Mouse (Mus musculus): ENCODE data around the gene Gpn1. TPM values are rescaled to one million over a fixed set of nuclear protein-coding genes. Genes with fewer than 3 reads are reported as not detected.

Gene Gpn1
- polyA plus RNA-seq, 1 experiment, result 19.1 TPM

- no peak overlapping the region for H3ac ChIP-seq (ENCODE audit: control insufficient read depth, insufficient read length)
- no peak overlapping the region for H3K4me3 ChIP-seq
- TF ChIP-seq SRF (IDR thresholded peaks at IDR 0.05; ENCODE audit: control insufficient read depth, insufficient read length, low read depth) (no peak), TCF3 (IDR thresholded peaks at IDR 0.05; ENCODE audit: insufficient read length, low read depth) (no peak), E2F4 (IDR thresholded peaks at IDR 0.05; ENCODE audit: insufficient read depth) (no peak), USF1 (IDR thresholded peaks at IDR 0.05; ENCODE audit: low read depth) (no peak), MAX (IDR thresholded peaks at IDR 0.05; ENCODE audit: low read depth) (no peak), MYOD1 (IDR thresholded peaks at IDR 0.05; ENCODE audit: control insufficient read depth in 1 of 3, insufficient read length in 2 of 3, low read depth in 2 of 3) (no peak), POLR2AphosphoS2 (IDR thresholded peaks at IDR 0.05; ENCODE audit: insufficient read length, low read depth) (no peak), TCF12 (IDR thresholded peaks at IDR 0.05; ENCODE audit: insufficient read depth, poor library complexity, severe bottlenecking) (no peak)
- H3K36me3 ChIP-seq (ENCODE audit: control insufficient read depth, insufficient read depth), result no peaks in the 10 kb centered on the region
- H3K27me3 ChIP-seq (ENCODE audit: control insufficient read depth, insufficient read depth, insufficient read length), result no peaks in the 10 kb centered on the region
- no peaks in the 10 kb centered on the region for H3K79me2 ChIP-seq (ENCODE audit: control insufficient read depth, insufficient read depth)
- no peak overlapping the region for H3K4me2 ChIP-seq (ENCODE audit: low read depth)
These were observed 6.7 kb upstream of the Gpn1 start for GRCm38 (mm10) chr5:31487889-31488288.

DNA sequence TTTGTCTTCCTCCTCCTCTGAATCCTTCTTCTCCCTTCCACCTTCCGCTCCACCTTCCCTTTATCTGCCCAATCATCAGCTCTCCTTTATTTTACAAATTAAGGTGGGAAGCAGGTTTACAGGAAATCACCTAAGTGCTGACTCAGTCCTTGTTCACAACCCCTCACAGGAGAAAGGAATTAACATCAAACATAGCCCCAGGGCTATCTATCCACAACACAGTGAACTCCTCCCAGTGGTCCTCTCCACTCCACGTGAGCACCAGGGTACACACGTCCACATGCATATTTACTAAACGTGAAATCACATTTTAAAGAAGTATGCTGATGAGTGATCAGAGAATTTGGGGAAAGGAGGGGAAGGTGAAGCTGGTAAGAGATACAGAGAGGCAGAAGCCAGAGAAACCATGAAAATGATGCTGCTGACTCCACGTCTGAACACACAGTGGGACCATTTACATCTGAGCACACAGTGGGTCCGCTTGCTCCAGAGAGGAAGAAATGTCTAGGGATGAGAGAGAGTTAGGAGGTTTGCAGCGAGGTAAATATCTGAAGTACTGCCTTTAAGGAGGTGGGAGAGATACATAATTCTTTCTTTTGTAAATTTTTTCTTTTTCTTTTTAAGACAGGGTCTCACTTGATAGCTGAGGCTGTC lies 5.3 kb upstream of the Gpn1 start:
- Histone ChIP-seq H3K27me3 (ENCODE audit: control insufficient read depth, insufficient read depth, insufficient read length) (no peaks in the 10 kb centered on the region), H3ac (ENCODE audit: control insufficient read depth, insufficient read length) (no peak overlapping the region), H3K36me3 (ENCODE audit: control insufficient read depth, insufficient read depth) (no peaks in the 10 kb centered on the region), H3K4me3 (no peak overlapping the region), H3K79me2 (ENCODE audit: control insufficient read depth, insufficient read depth) (no peaks in the 10 kb centered on the region), H3K4me2 (ENCODE audit: low read depth) (no peak overlapping the region)
- no peak for TF ChIP-seq TCF12 (IDR thresholded peaks at IDR 0.05; ENCODE audit: insufficient read depth, poor library complexity, severe bottlenecking)
- TF ChIP-seq POLR2A (IDR thresholded peaks at IDR 0.05; ENCODE audit: insufficient read length, low read depth), result no peak

- Histone ChIP-seq H3K4me3 (no peak overlapping the region), H3K27me3 (ENCODE audit: control insufficient read depth, insufficient read depth, insufficient read length) (no peaks in the 10 kb centered on the region), H3K79me2 (ENCODE audit: control insufficient read depth, insufficient read depth) (peaks cover 5% of the 10 kb centered on the region), H3ac (ENCODE audit: control insufficient read depth, insufficient read length) (no peak overlapping the region), H3K36me3 (ENCODE audit: control insufficient read depth, insufficient read depth) (peaks cover 5% of the 10 kb centered on the region), H3K4me2 (ENCODE audit: low read depth) (no peak overlapping the region)
- no peak for TF ChIP-seq TCF3 (IDR thresholded peaks at IDR 0.05; ENCODE audit: insufficient read length, low read depth)
- TF ChIP-seq MAX (IDR thresholded peaks at IDR 0.05; ENCODE audit: low read depth), result no peak
- TF ChIP-seq TCF12 (IDR thresholded peaks at IDR 0.05; ENCODE audit: insufficient read depth, poor library complexity, severe bottlenecking), result no peak
- no peak for TF ChIP-seq POLR2AphosphoS2 (IDR thresholded peaks at IDR 0.05; ENCODE audit: insufficient read length, low read depth)
- TF ChIP-seq SRF (IDR thresholded peaks at IDR 0.05; ENCODE audit: control insufficient read depth, insufficient read length, low read depth), result no peak
- no peak for TF ChIP-seq E2F4 (IDR thresholded peaks at IDR 0.05; ENCODE audit: insufficient read depth)
- TF ChIP-seq REST (IDR thresholded peaks at IDR 0.05; ENCODE audit: insufficient read depth, insufficient read length), result no peak
- TF ChIP-seq USF1 (IDR thresholded peaks at IDR 0.05; ENCODE audit: low read depth), result no peak
- no peak for TF ChIP-seq POLR2A (IDR thresholded peaks at IDR 0.05; ENCODE audit: insufficient read length, low read depth)
- TF ChIP-seq CEBPB (IDR thresholded peaks at IDR 0.05; ENCODE audit: insufficient read depth, poor library complexity, severe bottlenecking), result no peak
- TF ChIP-seq MYOD1 (IDR thresholded peaks at IDR 0.05; ENCODE audit: control insufficient read depth in 1 of 3, insufficient read length in 2 of 3, low read depth in 2 of 3), result no peak
- TF ChIP-seq MYOG (IDR thresholded peaks at IDR 0.05; ENCODE audit: control insufficient read depth in 1 of 3, insufficient read depth in 1 of 3, insufficient read length in 2 of 3, low read depth in 2 of 3), result no peak
These were observed 2.5 kb upstream of the Gpn1 start for GRCm38 (mm10) chr5:31492031-31492430.

- H3K79me2 ChIP-seq (ENCODE audit: control insufficient read depth, insufficient read depth), result no peaks in the 10 kb centered on the region
- no peak overlapping the region for H3K4me3 ChIP-seq
- no peaks in the 10 kb centered on the region for H3K27me3 ChIP-seq (ENCODE audit: control insufficient read depth, insufficient read depth, insufficient read length)
- peaks cover 38% of the 10 kb centered on the region for H3K36me3 ChIP-seq (ENCODE audit: control insufficient read depth, insufficient read depth)
- no peak overlapping the region for H3ac ChIP-seq (ENCODE audit: control insufficient read depth, insufficient read length)
- H3K4me2 ChIP-seq (ENCODE audit: low read depth), result no peak overlapping the region
- no peak for TF ChIP-seq USF1 (IDR thresholded peaks at IDR 0.05; ENCODE audit: low read depth)
- no peak for TF ChIP-seq CEBPB (IDR thresholded peaks at IDR 0.05; ENCODE audit: insufficient read depth, poor library complexity, severe bottlenecking)
- no peak for TF ChIP-seq TCF12 (IDR thresholded peaks at IDR 0.05; ENCODE audit: insufficient read depth, poor library complexity, severe bottlenecking)
- no peak for TF ChIP-seq MYOG (IDR thresholded peaks at IDR 0.05; ENCODE audit: control insufficient read depth in 1 of 3, insufficient read depth in 1 of 3, insufficient read length in 2 of 3, low read depth in 2 of 3)
- no peak for TF ChIP-seq MAX (IDR thresholded peaks at IDR 0.05; ENCODE audit: low read depth)
- no peak for TF ChIP-seq POLR2AphosphoS2 (IDR thresholded peaks at IDR 0.05; ENCODE audit: insufficient read length, low read depth)
- no peak for TF ChIP-seq TCF3 (IDR thresholded peaks at IDR 0.05; ENCODE audit: insufficient read length, low read depth)
- TF ChIP-seq REST (IDR thresholded peaks at IDR 0.05; ENCODE audit: insufficient read depth, insufficient read length), result no peak
- no peak for TF ChIP-seq SRF (IDR thresholded peaks at IDR 0.05; ENCODE audit: control insufficient read depth, insufficient read length, low read depth)
- no peak for TF ChIP-seq POLR2A (IDR thresholded peaks at IDR 0.05; ENCODE audit: insufficient read length, low read depth)
- no peak for TF ChIP-seq MYOD1 (IDR thresholded peaks at IDR 0.05; ENCODE audit: control insufficient read depth in 1 of 3, insufficient read length in 2 of 3, low read depth in 2 of 3)
- TF ChIP-seq E2F4 (IDR thresholded peaks at IDR 0.05; ENCODE audit: insufficient read depth), result no peak
These were observed 10.3 kb downstream of the Gpn1 start for GRCm38 (mm10) chr5:31504843-31505242.

- Histone ChIP-seq H3ac (ENCODE audit: control insufficient read depth, insufficient read length) (no peak overlapping the region), H3K79me2 (ENCODE audit: control insufficient read depth, insufficient read depth) (no peaks in the 10 kb centered on the region), H3K27me3 (ENCODE audit: control insufficient read depth, insufficient read depth, insufficient read length) (no peaks in the 10 kb centered on the region), H3K36me3 (ENCODE audit: control insufficient read depth, insufficient read depth) (no peaks in the 10 kb centered on the region), H3K4me3 (no peak overlapping the region), H3K4me2 (ENCODE audit: low read depth) (no peak overlapping the region)
- TF ChIP-seq MAX (IDR thresholded peaks at IDR 0.05; ENCODE audit: low read depth) (no peak), E2F4 (IDR thresholded peaks at IDR 0.05; ENCODE audit: insufficient read depth) (no peak), CEBPB (IDR thresholded peaks at IDR 0.05; ENCODE audit: insufficient read depth, poor library complexity, severe bottlenecking) (no peak), SRF (IDR thresholded peaks at IDR 0.05; ENCODE audit: control insufficient read depth, insufficient read length, low read depth) (no peak), TCF12 (IDR thresholded peaks at IDR 0.05; ENCODE audit: insufficient read depth, poor library complexity, severe bottlenecking) (no peak), MYOG (IDR thresholded peaks at IDR 0.05; ENCODE audit: control insufficient read depth in 1 of 3, insufficient read depth in 1 of 3, insufficient read length in 2 of 3, low read depth in 2 of 3) (no peak), POLR2AphosphoS2 (IDR thresholded peaks at IDR 0.05; ENCODE audit: insufficient read length, low read depth) (no peak), POLR2A (IDR thresholded peaks at IDR 0.05; ENCODE audit: insufficient read length, low read depth) (no peak), REST (IDR thresholded peaks at IDR 0.05; ENCODE audit: insufficient read depth, insufficient read length) (no peak), MYOD1 (IDR thresholded peaks at IDR 0.05; ENCODE audit: control insufficient read depth in 1 of 3, insufficient read length in 2 of 3, low read depth in 2 of 3) (no peak), TCF3 (IDR thresholded peaks at IDR 0.05; ENCODE audit: insufficient read length, low read depth) (no peak), USF1 (IDR thresholded peaks at IDR 0.05; ENCODE audit: low read depth) (no peak)
These were observed 17.9 kb downstream of the Gpn1 start for GRCm38 (mm10) chr5:31512481-31512880.
